Mouse (Mus musculus): ENCODE measurements at regions not wholly inside any gene's neighbourhood (a gene's known extent, or its start where the extent isn't known, plus 50 kb on each side); places are given as distances from the start of the nearest gene placed in this dataset.

- no peak for DNase-seq
Measured at GRCm38 (mm10) chr12:27283964-27284363, 58.4 kb downstream of the Sox11 start.

- DNase-seq, result no peak
Measured at GRCm38 (mm10) chr12:27261965-27262364, 80.4 kb downstream of the Sox11 start.

GRCm38 (mm10) chr12:27254125-27254524 is 88.2 kb downstream of the Sox11 start:
- DNase-seq, result no peak

- no peak for DNase-seq
Measured at GRCm38 (mm10) chr12:27251521-27251920, 90.9 kb downstream of the Sox11 start.

DNA sequence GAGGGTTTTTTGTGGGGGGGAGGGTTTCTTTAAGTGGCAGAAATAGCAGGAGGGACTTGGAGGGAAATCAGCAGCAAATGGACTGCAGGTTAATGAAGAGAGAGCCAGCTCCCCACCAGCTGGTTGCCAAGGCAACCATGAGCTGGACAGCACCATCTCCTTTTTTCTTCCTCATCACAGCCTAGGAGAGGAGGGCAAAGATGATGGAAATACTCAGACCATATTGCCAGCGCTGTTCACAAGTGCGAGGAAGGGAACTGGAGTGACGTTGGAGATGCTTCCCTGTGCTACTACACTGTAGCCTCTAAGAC is 93.9 kb downstream of the Sox11 start:
- no peak for DNase-seq

GRCm38 (mm10) chr12:27247756-27248544 is 94.4 kb downstream of the Sox11 start:
- DNase-seq, result no peak

GRCm38 (mm10) chr12:27235748-27236147 is 106.6 kb downstream of the Sox11 start:
- no peak for DNase-seq

- no peak for DNase-seq
Measured at GRCm38 (mm10) chr12:27221541-27221940, 120.8 kb downstream of the Sox11 start.

DNA sequence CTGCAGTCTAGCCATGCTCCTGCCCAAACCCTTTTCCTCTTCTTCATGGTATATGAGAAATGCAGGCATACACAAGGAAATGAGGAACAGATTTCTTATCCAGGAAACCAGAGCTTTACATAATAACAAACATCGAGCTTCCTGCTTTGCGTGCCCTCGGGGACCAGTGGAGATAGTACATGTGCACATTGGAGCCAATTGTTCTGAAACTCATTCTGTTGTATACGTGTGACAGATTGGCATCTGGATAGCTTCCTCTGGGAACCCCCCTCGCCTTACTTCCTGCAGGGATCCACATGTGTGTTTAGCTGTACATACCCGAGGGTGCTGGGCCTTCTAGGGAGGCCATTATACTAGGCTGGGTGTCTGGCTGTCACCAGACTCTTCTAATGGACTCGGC is 141.2 kb downstream of the Sox11 start:
- peak in 1 of 2 experiments; percentile 6 for DNase-seq

GRCm38 (mm10) chr12:27194001-27194400 is 148.4 kb downstream of the Sox11 start:
- DNase-seq, result no peak

GRCm38 (mm10) chr12:27191916-27192315 is 150.5 kb downstream of the Sox11 start:
- DNase-seq, result no peak

- no peak for DNase-seq
Measured at GRCm38 (mm10) chr12:27187480-27187879, 154.9 kb downstream of the Sox11 start.

- peak in 1 of 2 experiments; percentile 19 for DNase-seq
Measured at GRCm38 (mm10) chr12:27182397-27183375, 159.7 kb downstream of the Sox11 start.

GRCm38 (mm10) chr12:27173561-27173960 is 168.8 kb downstream of the Sox11 start:
- DNase-seq, result no peak

- no peak for DNase-seq
Measured at GRCm38 (mm10) chr12:27173151-27173550, 169.2 kb downstream of the Sox11 start.

- DNase-seq, result peak; percentile 5 to 52
Measured at GRCm38 (mm10) chr12:27171595-27171994, 170.8 kb downstream of the Sox11 start.

GRCm38 (mm10) chr12:27164920-27165504 is 177.4 kb downstream of the Sox11 start:
- no peak for DNase-seq

GRCm38 (mm10) chr12:27160063-27160686 is 182.2 kb downstream of the Sox11 start:
- DNase-seq, result no peak

GRCm38 (mm10) chr12:27159416-27160062 is 182.8 kb downstream of the Sox11 start:
- DNase-seq, result no peak

GRCm38 (mm10) chr12:27150871-27151853 is 191.2 kb downstream of the Sox11 start:
- DNase-seq, result no peak

DNA sequence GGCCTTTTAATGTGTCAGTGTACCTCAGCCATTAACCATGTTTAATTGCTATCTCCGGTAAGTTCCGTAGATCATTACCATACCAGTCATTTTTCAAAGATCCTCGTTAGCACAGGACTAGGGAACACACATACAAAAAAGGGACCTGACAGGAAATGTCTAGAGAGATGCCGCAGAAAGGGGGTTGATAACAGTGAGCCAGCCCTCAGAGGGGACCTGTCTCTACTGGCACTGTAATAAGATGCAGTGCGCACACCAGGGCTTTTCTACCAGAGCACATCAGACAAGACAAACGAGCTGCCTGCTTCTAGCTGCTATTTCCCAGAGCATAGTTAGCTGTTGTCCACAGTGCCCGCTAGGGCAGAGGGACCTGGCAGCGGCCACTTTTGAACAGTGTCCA is 199.1 kb downstream of the Sox11 start:
- no peak for DNase-seq

Measured in lung, adult 18-20 months (tissue).